Mouse (Mus musculus) heart, postnatal 0 days (tissue): ENCODE data around the gene Epha4.

Source experiments
- CTCF ChIP-seq: IDR thresholded peaks from 2 replicates; pipeline ENCODE4 v1.5.1; 2016; ENCODE audit warnings: antibody characterized with exemption, control low read depth, low read depth
- EP300 ChIP-seq: IDR thresholded peaks from 2 replicates; pipeline ENCODE4 v1.6.1; 2016; ENCODE audit warnings: antibody characterized with exemption, low read depth

DNA sequence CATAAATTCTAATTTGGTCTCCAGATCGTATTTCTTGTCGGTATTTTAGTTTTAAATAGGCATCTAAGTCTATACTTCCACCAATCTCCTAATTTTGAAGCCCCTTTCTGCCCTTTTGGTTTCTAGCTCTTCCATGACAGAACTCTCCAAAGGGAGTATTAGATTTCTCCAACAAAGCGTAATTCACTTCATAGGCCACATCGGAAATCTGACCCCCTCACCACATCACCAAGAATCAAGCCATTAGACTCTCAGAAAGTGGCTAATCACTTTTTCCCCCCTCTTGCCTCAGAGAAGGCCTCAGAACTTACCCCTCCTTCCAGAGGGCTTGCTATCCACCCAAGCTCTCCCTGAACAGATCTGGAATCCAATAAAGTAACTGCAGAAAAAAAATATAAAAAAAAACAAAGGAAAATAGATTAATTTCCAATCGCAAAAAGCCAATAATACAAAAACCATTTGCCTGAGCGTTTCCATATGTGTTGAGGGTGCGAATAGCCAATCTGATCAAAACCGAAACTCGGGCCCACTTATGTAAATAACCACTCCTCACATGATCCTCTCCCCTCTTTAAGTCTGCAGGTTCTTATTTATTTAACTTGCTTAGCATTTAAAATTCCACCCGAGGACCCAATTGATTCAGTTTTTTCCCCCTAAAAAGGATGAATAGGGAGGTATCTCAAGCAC is 3.4 kb downstream of the Epha4 start:
- TF ChIP-seq CTCF = no peak
- TF ChIP-seq EP300 = no peak
